Mouse (Mus musculus): Measurements from ENCODE around the gene Tpd52l2. TPM values are rescaled to one million over a fixed set of nuclear protein-coding genes. Genes with fewer than 3 reads are reported as not detected.

Gene Tpd52l2
- polyA plus RNA-seq, 1 experiment from 2014 or later: 83.0 TPM

DNA sequence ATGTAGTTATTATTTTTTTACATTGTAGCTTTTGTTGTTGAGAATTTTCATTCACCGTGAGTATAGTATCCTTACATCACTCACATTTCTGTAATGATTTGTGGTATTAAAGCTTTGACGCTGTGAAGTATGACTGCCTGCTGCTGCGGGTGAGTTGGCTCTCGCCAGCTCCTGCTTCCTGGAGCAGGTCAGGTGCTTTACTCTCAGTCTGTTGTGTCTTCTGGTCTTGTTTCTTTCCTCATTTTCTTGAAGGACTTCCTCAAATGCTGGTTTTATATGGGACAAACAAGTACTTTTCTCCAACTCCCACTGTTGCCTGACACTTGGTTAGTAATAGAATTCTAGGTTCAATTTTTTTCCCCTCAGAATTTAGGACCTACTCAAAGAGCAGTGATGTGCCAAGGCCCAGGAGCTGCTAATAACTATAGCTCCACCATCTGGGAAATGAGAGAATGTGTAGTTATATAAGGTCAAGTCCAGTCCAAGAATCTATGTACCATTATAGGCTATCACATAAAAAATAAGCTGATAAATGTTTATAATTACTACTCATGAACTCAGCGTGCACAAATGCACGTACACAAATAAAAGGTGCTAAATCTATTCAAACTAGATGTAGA, 44.9 kb downstream of the Tpd52l2 start:
- WGBS (ENCODE audit: insufficient replicate concordance): 85% methylated on average over 6 of the region's 6 CpGs
- Histone ChIP-seq H3K9me3 (replicated peaks) (no peaks in the 10 kb centered on the region), H3K4me3 (replicated peaks) (no peak overlapping the region), H3K27me3 (no peaks in the 10 kb centered on the region), H3K36me3 (peaks cover 7% of the 10 kb centered on the region), H3K27ac (no peak overlapping the region), H3K4me1 (replicated peaks) (peaks cover 35% of the 10 kb centered on the region), H3K9ac (no peak overlapping the region), H3K4me2 (no peak overlapping the region)
- ATAC-seq (ENCODE audit: low read depth): no peak
- no peak for DNase-seq

DNA sequence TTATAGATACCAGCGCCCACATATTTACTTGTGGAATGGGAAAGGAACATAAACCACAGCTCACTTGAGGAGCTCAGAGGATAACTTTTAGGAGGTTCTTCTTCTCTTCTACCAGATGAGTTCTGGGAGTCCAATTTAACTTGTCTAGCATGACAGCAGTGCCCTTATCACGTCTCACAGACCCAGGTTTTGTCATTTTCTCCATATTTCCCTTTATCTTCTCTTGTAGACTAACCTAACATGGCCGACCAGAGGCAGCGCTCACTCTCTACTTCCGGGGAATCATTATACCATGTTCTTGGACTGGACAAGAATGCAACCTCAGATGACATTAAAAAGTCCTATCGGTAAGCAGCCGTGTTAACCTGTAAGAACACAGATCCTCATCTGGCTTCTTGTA, 49.2 kb downstream of the Tpd52l2 start:
- DNase-seq (peak; percentile 35), ATAC-seq (ENCODE audit: low read depth) (peak; percentile 85)
- peak overlapping the region; percentile 50 for H3K27ac ChIP-seq
- peaks cover 45% of the 10 kb centered on the region for H3K4me1 ChIP-seq (replicated peaks)
- no peaks in the 10 kb centered on the region for H3K27me3 ChIP-seq
- H3K36me3 ChIP-seq: peaks cover 48% of the 10 kb centered on the region
- peak overlapping the region; percentile 1; the same call in 1 of the 2 replicates for H3K4me2 ChIP-seq
- WGBS (ENCODE audit: insufficient replicate concordance): 38% methylated on average over 7 of the region's 7 CpGs
- H3K9me3 ChIP-seq (replicated peaks): no peaks in the 10 kb centered on the region
- H3K9ac ChIP-seq: no peak overlapping the region
- no peak overlapping the region for H3K4me3 ChIP-seq (replicated peaks)

DNA sequence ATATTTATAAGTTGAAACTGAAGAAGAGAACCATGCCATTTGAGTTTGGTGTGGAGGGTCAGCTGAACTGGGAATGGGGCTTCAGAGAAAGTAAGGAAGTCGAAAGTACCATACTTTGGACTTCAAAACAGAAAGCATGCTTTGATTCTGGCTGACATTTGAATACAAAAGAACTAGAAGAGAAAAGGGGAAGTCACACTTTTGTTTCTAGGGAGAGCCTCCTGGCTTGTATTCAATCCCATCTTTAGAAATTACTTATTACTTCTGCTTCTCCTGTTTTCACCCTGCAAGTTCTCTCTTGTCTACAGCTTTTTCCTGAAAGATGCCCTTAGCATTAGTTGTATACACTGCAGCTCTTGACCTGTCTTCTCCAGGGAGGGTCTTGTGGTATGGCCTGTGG, 51.3 kb downstream of the Tpd52l2 start:
- Histone ChIP-seq H3K4me2 (no peak overlapping the region), H3K4me1 (replicated peaks) (peaks cover 45% of the 10 kb centered on the region), H3K27me3 (no peaks in the 10 kb centered on the region), H3K4me3 (replicated peaks) (no peak overlapping the region), H3K27ac (no peak overlapping the region), H3K9ac (no peak overlapping the region), H3K9me3 (replicated peaks) (no peaks in the 10 kb centered on the region), H3K36me3 (peaks cover 68% of the 10 kb centered on the region)
- whole genome bisulfite sequencing (ENCODE audit: insufficient replicate concordance): 62% methylated on average over 1 of the region's 1 CpGs
- ATAC-seq (ENCODE audit: low read depth) (no peak), DNase-seq (no peak)

DNA sequence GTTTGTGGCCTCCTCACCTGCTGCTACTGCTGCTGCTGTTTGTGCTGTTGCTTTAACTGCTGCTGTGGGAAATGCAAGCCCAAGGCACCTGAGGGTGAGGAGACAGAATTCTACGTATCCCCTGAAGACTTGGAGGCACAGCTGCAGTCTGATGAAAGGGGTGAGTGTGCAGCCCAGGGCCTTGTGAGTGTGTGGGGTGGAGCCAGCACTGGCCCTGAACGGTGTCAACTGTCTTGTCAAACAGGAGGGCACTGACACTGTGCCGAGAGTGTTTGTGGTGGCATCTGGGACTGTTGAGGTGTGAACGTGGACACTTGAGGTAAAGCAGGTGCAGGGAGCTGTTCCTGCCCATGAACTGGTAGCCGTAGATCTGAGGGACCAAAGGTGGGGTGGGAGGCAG, 51.7 kb downstream of the Tpd52l2 start:
- 80% methylated on average over 5 of the region's 5 CpGs for WGBS (ENCODE audit: insufficient replicate concordance)
- Histone ChIP-seq H3K4me3 (replicated peaks) (no peak overlapping the region), H3K27me3 (no peaks in the 10 kb centered on the region), H3K27ac (no peak overlapping the region), H3K4me2 (no peak overlapping the region), H3K4me1 (replicated peaks) (peaks cover 45% of the 10 kb centered on the region), H3K9ac (no peak overlapping the region), H3K36me3 (peaks cover 68% of the 10 kb centered on the region), H3K9me3 (replicated peaks) (no peaks in the 10 kb centered on the region)
- ATAC-seq (ENCODE audit: low read depth) (no peak), DNase-seq (no peak)

DNA sequence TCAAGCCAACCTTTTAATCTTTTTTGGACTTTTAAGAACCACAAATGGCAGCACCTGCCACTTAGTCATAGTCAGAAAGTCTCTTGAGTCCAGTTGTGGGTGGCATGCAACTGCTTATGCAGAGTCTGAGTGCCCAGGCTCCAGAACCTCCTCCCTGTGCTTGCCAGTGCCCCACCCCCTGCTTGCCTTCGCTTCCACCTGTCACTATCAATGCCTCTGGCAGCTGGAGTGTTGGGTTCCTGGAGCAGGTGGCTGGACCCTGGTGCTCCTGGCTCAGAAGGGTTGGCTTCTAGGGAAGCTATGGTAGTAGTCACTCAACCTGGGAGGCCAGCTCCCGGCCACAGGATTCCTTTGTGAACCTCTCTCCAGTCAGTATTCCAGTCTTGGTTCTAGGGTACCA, 53.3 kb downstream of the Tpd52l2 start:
- WGBS (ENCODE audit: insufficient replicate concordance): 80% methylated on average over 2 of the region's 2 CpGs
- H3K4me2 ChIP-seq: no peak overlapping the region
- no peak overlapping the region for H3K9ac ChIP-seq
- no peaks in the 10 kb centered on the region for H3K9me3 ChIP-seq (replicated peaks)
- no peaks in the 10 kb centered on the region for H3K27me3 ChIP-seq
- DNase-seq: no peak
- H3K4me1 ChIP-seq (replicated peaks): peaks cover 40% of the 10 kb centered on the region
- no peak overlapping the region for H3K27ac ChIP-seq
- H3K36me3 ChIP-seq: peaks cover 68% of the 10 kb centered on the region
- ATAC-seq (ENCODE audit: low read depth): no peak
- no peak overlapping the region for H3K4me3 ChIP-seq (replicated peaks)

DNA sequence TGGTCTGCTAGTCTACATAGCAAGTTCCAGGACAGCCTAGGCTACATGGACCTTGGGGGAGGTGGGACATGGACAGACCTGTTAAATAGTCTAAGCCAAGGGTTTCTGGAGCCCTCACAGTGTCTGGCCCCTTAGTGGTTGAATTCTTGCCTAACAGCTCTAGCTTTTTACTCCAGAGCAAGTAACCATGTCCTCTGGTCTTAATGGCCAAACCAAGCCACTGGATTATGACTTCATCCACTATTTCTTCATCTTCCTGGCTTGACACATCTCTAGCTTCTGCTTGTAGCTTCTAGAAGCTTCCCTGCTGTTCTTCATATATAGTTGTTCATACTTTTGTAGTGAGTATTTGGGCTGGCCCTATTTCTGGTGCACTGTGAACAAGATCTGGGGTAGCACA, 56.8 kb downstream of the Tpd52l2 start:
- peaks cover 13% of the 10 kb centered on the region for H3K4me1 ChIP-seq (replicated peaks)
- H3K4me2 ChIP-seq: no peak overlapping the region
- H3K27me3 ChIP-seq: no peaks in the 10 kb centered on the region
- no peak overlapping the region for H3K27ac ChIP-seq
- DNase-seq (no peak), ATAC-seq (ENCODE audit: low read depth) (no peak)
- no peaks in the 10 kb centered on the region for H3K9me3 ChIP-seq (replicated peaks)
- H3K36me3 ChIP-seq: peaks cover 44% of the 10 kb centered on the region
- no peak overlapping the region for H3K9ac ChIP-seq
- no peak overlapping the region for H3K4me3 ChIP-seq (replicated peaks)

DNA sequence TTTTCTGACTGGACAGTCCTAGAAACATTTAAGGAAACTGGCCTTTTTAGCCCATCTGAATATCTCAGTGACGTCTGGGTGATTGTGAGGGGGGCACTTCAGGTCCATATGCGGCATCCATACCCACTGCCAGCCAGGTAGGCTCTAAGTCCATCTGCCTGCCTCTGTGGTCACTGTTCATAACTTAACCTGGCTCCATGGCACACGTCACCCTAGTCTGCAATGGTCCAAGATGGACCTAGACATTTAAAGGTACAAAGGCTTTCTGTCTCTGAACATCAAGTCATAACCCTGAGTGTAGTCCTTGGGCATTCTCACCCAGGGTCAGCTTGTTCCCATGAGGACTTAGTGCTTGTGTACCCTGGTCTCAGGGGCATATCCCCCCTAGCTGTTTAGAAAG, 70.4 kb downstream of the Tpd52l2 start:
- Histone ChIP-seq H3K4me2 (no peak overlapping the region), H3K9me3 (replicated peaks) (no peaks in the 10 kb centered on the region), H3K27me3 (no peaks in the 10 kb centered on the region), H3K4me1 (replicated peaks) (peaks cover 44% of the 10 kb centered on the region), H3K27ac (no peak overlapping the region), H3K36me3 (peaks cover 7% of the 10 kb centered on the region), H3K9ac (no peak overlapping the region), H3K4me3 (replicated peaks) (no peak overlapping the region)
- DNase-seq (no peak), ATAC-seq (ENCODE audit: low read depth) (no peak)
- WGBS (ENCODE audit: insufficient replicate concordance): 75% methylated on average over 3 of the region's 3 CpGs

Other genes with a start within 250 kb of the Tpd52l2 start
- gene Gmeb2, start 209.1 kb upstream of the Tpd52l2 start, polyA plus RNA-seq (2015; fragmentation: Nextera tagmentation; extraction: Ambion mirVana): 8.1 and 9.3 TPM in 2 replicates
- 0.60 and 0.91 TPM in 2 replicates for gene Stmn3, start 182.6 kb upstream of the Tpd52l2 start, polyA plus RNA-seq (2015; fragmentation: Nextera tagmentation; extraction: Ambion mirVana)
- 24.5 and 26.2 TPM in 2 replicates for gene Rtel1, start 177.4 kb upstream of the Tpd52l2 start, polyA plus RNA-seq (2015; fragmentation: Nextera tagmentation; extraction: Ambion mirVana)
- gene Zgpat, start 132.2 kb upstream of the Tpd52l2 start, polyA plus RNA-seq (2015; fragmentation: Nextera tagmentation; extraction: Ambion mirVana): 12.3 and 13.8 TPM in 2 replicates
- 26.6 and 27.8 TPM in 2 replicates for gene Arfrp1, start 131.7 kb upstream of the Tpd52l2 start, polyA plus RNA-seq (2015; fragmentation: Nextera tagmentation; extraction: Ambion mirVana)
- gene Lime1, start 117.1 kb upstream of the Tpd52l2 start, polyA plus RNA-seq (2015; fragmentation: Nextera tagmentation; extraction: Ambion mirVana): 5.1 and 6.0 TPM in 2 replicates
- gene Zbtb46, start 37.7 kb upstream of the Tpd52l2 start, polyA plus RNA-seq (2015; fragmentation: Nextera tagmentation; extraction: Ambion mirVana): 10.2 and 10.7 TPM in 2 replicates
- gene Abhd16b, start 3.9 kb upstream of the Tpd52l2 start, polyA plus RNA-seq (2015; fragmentation: Nextera tagmentation; extraction: Ambion mirVana): 0.06 TPM in 2 replicates
- gene Dnajc5, start 23.3 kb downstream of the Tpd52l2 start, polyA plus RNA-seq (2015; fragmentation: Nextera tagmentation; extraction: Ambion mirVana): 29.6 and 35.7 TPM in 2 replicates
- gene Uckl1, start 87.8 kb downstream of the Tpd52l2 start, polyA plus RNA-seq (2015; fragmentation: Nextera tagmentation; extraction: Ambion mirVana): 19.8 and 22.1 TPM in 2 replicates
- 33.6 and 37.3 TPM in 2 replicates for gene Prpf6, start 94.7 kb downstream of the Tpd52l2 start, polyA plus RNA-seq (2015; fragmentation: Nextera tagmentation; extraction: Ambion mirVana)
- 8.4 and 9.0 TPM in 2 replicates for gene Zfp512b, start 95.7 kb downstream of the Tpd52l2 start, polyA plus RNA-seq (2015; fragmentation: Nextera tagmentation; extraction: Ambion mirVana)
- 2.2 and 2.4 TPM in 2 replicates for gene Samd10, start 102.1 kb downstream of the Tpd52l2 start, polyA plus RNA-seq (2015; fragmentation: Nextera tagmentation; extraction: Ambion mirVana)
- not detected in 2 replicates for gene Gm29797, start 159.9 kb downstream of the Tpd52l2 start, polyA plus RNA-seq (2015; fragmentation: Nextera tagmentation; extraction: Ambion mirVana)
- gene Sox18, start 174.5 kb downstream of the Tpd52l2 start, polyA plus RNA-seq (2015; fragmentation: Nextera tagmentation; extraction: Ambion mirVana): 6.4 and 6.5 TPM in 2 replicates
- gene Tcea2, start 183.2 kb downstream of the Tpd52l2 start, polyA plus RNA-seq (2015; fragmentation: Nextera tagmentation; extraction: Ambion mirVana): 2.4 and 2.6 TPM in 2 replicates
- 17.7 and 19.9 TPM in 2 replicates for gene Rgs19, start 196.8 kb downstream of the Tpd52l2 start, polyA plus RNA-seq (2015; fragmentation: Nextera tagmentation; extraction: Ambion mirVana)
- not detected in 2 replicates for gene Lkaaear1, start 201.3 kb downstream of the Tpd52l2 start, polyA plus RNA-seq (2015; fragmentation: Nextera tagmentation; extraction: Ambion mirVana)
- gene Oprl1, start 217.9 kb downstream of the Tpd52l2 start, polyA plus RNA-seq (2015; fragmentation: Nextera tagmentation; extraction: Ambion mirVana): 0.24 and 0.45 TPM in 2 replicates